Mouse (Mus musculus) layer of hippocampus, adult 18-20 months (tissue): ENCODE measurements at regions not wholly inside any gene's neighbourhood (a gene's known extent, or its start where the extent isn't known, plus 50 kb on each side); places are given as distances from the start of the nearest gene placed in this dataset.

ENCODE experiments used
- DNase-seq, 2 experiments: peaks; one replicate each; pipeline ENCODE4 v3.0.0; 2022; ENCODE audit warnings: low spot score in 2 of 2

- DNase-seq, result no peak
Measured at GRCm38 (mm10) chr2:82698417-82698988, 244.9 kb upstream of the Fsip2 start.

- DNase-seq, result no peak
Measured at GRCm38 (mm10) chr2:82701851-82702250, 241.6 kb upstream of the Fsip2 start.

- peak in 1 of 2 experiments; percentile 1 for DNase-seq
Measured at GRCm38 (mm10) chr2:82715773-82716172, 227.7 kb upstream of the Fsip2 start.
